Mouse (Mus musculus): ENCODE measurements around the gene Phf24.

DNA sequence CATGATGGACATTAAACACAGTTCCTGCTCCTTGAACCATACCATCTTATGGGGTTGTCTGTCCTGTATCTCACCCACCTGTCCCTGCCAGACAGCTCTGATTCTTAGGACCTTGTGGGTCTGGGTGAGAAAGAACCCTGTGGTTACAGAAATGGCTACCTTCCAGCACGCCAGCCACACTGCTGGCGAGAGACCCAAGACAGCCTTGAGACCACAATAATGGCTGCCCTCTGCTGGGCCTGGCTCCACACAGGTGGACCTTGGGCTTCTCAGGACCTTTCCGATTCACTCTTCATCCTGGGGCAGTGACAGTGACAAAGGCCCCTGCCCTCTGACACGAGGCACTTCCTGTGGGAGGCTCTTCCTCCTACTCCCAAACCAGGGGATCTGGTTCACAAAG lies 42.9 kb downstream of the Phf24 start:
- TF ChIP-seq POLR2A (IDR thresholded peaks at IDR 0.05; ENCODE audit: low read depth, low read length) (no peak), CTCF (IDR thresholded peaks at IDR 0.05; ENCODE audit: extremely low read depth, insufficient read depth, insufficient read length, insufficient replicate concordance) (no peak)
